Mouse (Mus musculus) embryonic facial prominence, embryonic 15.5 days (tissue): Measurements from ENCODE around the gene Rag2. TPM values are rescaled to one million over a fixed set of nuclear protein-coding genes. Genes with fewer than 3 reads are reported as not detected.

Experiments used
- ATAC-seq: fragments of 200-750 bp; cut with Nextera tagmentation; 2 replicates; pipeline ENCODE4 v1.8.0; 2017; ENCODE audit warnings: low read depth, moderate TSS enrichment; ENCODE audit not compliant: insufficient number of reproducible peaks, low FRiP score, low TSS enrichment
- H3K27ac ChIP-seq: fragments of 300-500 bp; sonication (generic); replicated peaks from 2 replicates; pipeline ENCODE4 v1.5.1; 2015; ENCODE audit warnings: mild to moderate bottlenecking, inconsistent platforms
- H3K27me3 ChIP-seq: fragments of 300-500 bp; sonication (generic); 2 replicates; pipeline ENCODE4 v1.6.1; 2015; ENCODE audit warnings: inconsistent platforms
- H3K36me3 ChIP-seq: fragments of 300-500 bp; sonication (generic); 2 replicates; pipeline ENCODE4 v1.6.1; 2015; ENCODE audit warnings: mild to moderate bottlenecking, inconsistent platforms
- H3K4me1 ChIP-seq: fragments of 300-500 bp; sonication (generic); 2 replicates; pipeline ENCODE4 v1.6.1; 2015; ENCODE audit warnings: inconsistent platforms
- H3K4me2 ChIP-seq: fragments of 300-500 bp; sonication (generic); replicated peaks from 2 replicates; pipeline ENCODE4 v1.6.1; 2015; ENCODE audit warnings: mild to moderate bottlenecking, inconsistent platforms
- H3K4me3 ChIP-seq: fragments of 300-500 bp; sonication (generic); replicated peaks from 2 replicates; pipeline ENCODE4 v1.5.1; 2015; ENCODE audit warnings: mild to moderate bottlenecking, inconsistent platforms
- H3K9ac ChIP-seq: fragments of 300-500 bp; sonication (generic); 2 replicates; pipeline ENCODE4 v1.6.1; 2015; ENCODE audit warnings: inconsistent platforms
- H3K9me3 ChIP-seq: fragments of 300-500 bp; sonication (generic); replicated peaks from 2 replicates; pipeline ENCODE4 v1.6.1; 2016; ENCODE audit warnings: inconsistent platforms
- WGBS: fragments of 180-500 bp; shearing (Covaris S2); methylation state at CpG from one replicate; pipeline ENCODE4 v1.1.7; 2015; 5-methylcytosine and 5-hydroxymethylcytosine counted together
- polyA plus RNA-seq: library from polyadenylated mRNA; unstranded; fragments of >200 nt; fragmentation: Nextera tagmentation; extraction: Ambion mirVana; gene quantifications from 2 replicates; pipeline ENCODE4 v1.2.1, GENCODE M21; 2015

Rag2 gene
- polyA plus RNA-seq, 1 experiment from 2014 or later: 0.11 TPM

DNA sequence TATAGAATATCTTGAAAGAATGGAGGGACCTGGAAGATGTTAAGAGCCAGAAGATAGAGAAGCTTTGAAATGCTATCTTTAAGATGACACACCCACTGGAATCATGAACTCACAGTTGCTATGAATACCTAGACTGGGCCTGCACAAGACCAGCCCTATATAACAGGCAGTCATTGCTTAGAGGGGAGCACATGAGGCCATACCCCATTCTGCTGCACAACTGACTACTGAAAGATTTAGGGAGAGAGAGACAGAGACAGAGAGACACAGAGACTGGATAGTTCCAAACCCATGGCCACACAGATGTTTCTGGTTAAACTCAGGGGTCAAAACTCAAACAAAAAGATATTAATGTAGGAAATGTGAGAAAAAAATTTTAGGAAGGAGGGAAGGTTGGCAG, 2.7 kb downstream of the Rag2 start:
- no peak overlapping the region for H3K4me2 ChIP-seq
- no peak overlapping the region for H3K4me3 ChIP-seq
- H3K9ac ChIP-seq: no peak overlapping the region
- H3K36me3 ChIP-seq: no peaks in the 10 kb centered on the region
- ATAC-seq: no peak
- no peaks in the 10 kb centered on the region; the same call in 1 of the 2 replicates for H3K27me3 ChIP-seq
- H3K4me1 ChIP-seq: 0 out of 2 replicates have a peak, but pooled peaks cover 4% of the 10 kb centered on the region
- H3K9me3 ChIP-seq: no peaks in the 10 kb centered on the region
- H3K27ac ChIP-seq: no peak overlapping the region

DNA sequence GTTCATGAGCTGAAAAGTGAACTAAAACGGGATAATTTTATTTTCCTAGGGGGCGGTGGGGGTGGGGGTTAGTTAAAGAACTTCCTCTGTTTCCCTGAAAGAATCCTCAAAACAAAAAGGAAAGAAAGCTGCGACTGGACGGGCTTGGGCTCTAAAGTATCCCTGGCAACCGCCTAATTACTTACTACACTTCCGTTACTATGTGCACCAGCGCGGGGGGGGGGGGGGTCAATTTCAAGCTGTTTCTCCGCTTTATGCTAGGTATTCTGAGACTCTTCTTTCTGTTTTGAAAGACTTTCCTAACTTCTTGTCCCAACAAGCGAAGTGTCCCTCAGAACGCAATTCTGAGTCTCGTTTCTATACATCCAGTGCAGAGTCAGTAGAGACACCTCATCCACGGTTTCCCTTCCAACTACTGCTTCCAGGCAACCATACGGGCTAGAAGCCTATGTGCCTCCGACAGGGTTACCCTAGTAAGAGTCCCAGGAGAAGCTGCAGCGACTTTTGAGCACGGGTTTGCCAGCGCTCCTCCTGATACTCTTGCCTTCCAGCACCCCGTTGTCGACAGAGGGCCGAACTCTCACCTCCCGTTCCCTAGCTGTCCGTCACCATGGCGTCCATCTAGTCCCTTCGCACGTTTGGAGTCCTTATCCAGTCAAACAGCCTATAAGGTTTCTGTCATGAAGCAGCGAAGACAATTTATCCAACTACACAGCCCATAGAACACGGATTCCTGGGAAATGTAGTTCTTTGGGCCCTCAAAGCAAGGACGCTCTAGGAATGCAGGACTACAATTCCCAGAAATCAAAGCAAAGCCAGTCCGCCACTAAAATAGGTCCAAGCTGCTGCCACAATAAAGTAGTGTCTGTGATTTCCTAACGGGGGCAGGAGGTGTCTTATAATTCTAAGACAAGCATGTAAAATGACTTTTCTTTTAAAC, 4.0 kb downstream of the Rag2 start:
- Histone ChIP-seq H3K9ac (peak overlapping the region; percentile 53), H3K4me1 (0 out of 2 replicates have a peak, but pooled peaks cover 4% of the 10 kb centered on the region), H3K27me3 (no peaks in the 10 kb centered on the region; the same call in 1 of the 2 replicates), H3K4me3 (peak overlapping the region; percentile 78), H3K9me3 (no peaks in the 10 kb centered on the region), H3K36me3 (no peaks in the 10 kb centered on the region), H3K27ac (peak overlapping the region; percentile 92), H3K4me2 (peak overlapping the region; percentile 63)
- peak; percentile 97 for ATAC-seq
- 1% methylated on average over 31 of the region's 31 CpGs for WGBS

GRCm38 (mm10) chr2:101638979-101639839, 14.7 kb downstream of the Rag2 start:
- no peaks in the 10 kb centered on the region for H3K27me3 ChIP-seq
- H3K4me1 ChIP-seq: no peaks in the 10 kb centered on the region
- H3K4me2 ChIP-seq: no peak overlapping the region
- no peak for ATAC-seq
- H3K9ac ChIP-seq: no peak overlapping the region
- no peaks in the 10 kb centered on the region for H3K36me3 ChIP-seq
- 58% methylated on average over 7 of the region's 7 CpGs for whole genome bisulfite sequencing
- no peak overlapping the region for H3K27ac ChIP-seq
- H3K4me3 ChIP-seq: no peak overlapping the region
- no peaks in the 10 kb centered on the region for H3K9me3 ChIP-seq

DNA sequence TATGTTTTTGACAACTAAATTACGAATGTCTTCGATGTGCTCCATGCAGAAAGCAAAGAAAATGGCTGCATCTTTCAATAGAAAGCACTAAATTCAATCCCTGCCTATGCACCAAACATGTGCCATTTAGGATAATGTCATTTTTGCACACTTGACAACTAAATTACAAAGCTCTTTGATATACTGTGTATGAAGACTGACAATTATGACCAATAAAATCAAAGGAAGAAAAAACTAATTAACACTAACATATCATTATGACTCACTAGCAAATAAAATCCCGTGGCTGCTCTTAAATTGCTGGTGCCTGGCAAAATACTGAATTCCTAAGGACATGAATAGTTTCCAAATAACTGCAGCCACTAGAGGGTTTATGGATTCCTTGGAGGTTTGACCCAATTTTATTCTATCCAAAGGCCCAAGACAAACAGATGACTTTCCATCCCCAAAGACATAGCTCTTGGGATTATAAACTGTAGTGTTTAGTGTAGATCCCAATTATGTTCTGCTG, 15.4 kb downstream of the Rag2 start:
- H3K36me3 ChIP-seq: no peaks in the 10 kb centered on the region
- 62% methylated on average over 3 of the region's 3 CpGs for WGBS

GRCm38 (mm10) chr2:101645841-101646240, 21.3 kb downstream of the Rag2 start:
- no peak for ATAC-seq
- 92% methylated on average over 1 of the region's 1 CpGs for WGBS
- no peak overlapping the region for H3K9ac ChIP-seq

More for the DNA sequence above, 15.4 kb downstream of the Rag2 start:
- H3K27ac ChIP-seq: no peak overlapping the region
- H3K4me1 ChIP-seq: no peaks in the 10 kb centered on the region
- no peak overlapping the region for H3K4me3 ChIP-seq
- no peak for ATAC-seq
- no peaks in the 10 kb centered on the region for H3K9me3 ChIP-seq
- H3K27me3 ChIP-seq: no peaks in the 10 kb centered on the region
- H3K9ac ChIP-seq: no peak overlapping the region
- H3K4me2 ChIP-seq: no peak overlapping the region

DNA sequence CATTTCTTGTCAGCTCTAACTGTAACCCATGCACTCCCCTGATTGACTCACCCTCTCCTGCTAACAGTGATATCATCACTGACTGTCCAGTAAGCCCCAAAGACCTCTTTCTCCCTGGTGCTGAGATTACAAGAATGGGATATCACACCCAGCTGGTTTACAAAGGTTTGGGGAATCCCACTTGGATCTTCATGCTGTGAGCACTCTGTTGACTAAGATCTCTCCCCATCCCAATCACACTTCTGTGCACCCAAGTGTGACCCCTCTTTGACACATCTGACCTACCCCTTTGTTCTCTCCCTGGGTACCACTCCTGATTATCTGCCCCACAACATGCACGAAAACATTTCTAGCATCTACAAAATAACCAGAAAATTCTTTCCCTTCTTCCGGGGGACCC, 23.8 kb downstream of the Rag2 start:
- Histone ChIP-seq H3K4me3 (no peak overlapping the region), H3K27ac (no peak overlapping the region), H3K9ac (no peak overlapping the region), H3K4me2 (no peak overlapping the region), H3K36me3 (no peaks in the 10 kb centered on the region), H3K27me3 (no peaks in the 10 kb centered on the region), H3K9me3 (no peaks in the 10 kb centered on the region), H3K4me1 (0 out of 2 replicates have a peak, but pooled peaks cover 4% of the 10 kb centered on the region)
- 63% methylated on average over 2 of the region's 2 CpGs for WGBS
- ATAC-seq: no peak

More at GRCm38 (mm10) chr2:101645841-101646240, 21.3 kb downstream of the Rag2 start:
- H3K4me1 ChIP-seq: no peaks in the 10 kb centered on the region
- H3K36me3 ChIP-seq: no peaks in the 10 kb centered on the region
- H3K27me3 ChIP-seq: no peaks in the 10 kb centered on the region
- no peak overlapping the region for H3K27ac ChIP-seq
- H3K4me2 ChIP-seq: no peak overlapping the region
- no peak overlapping the region for H3K4me3 ChIP-seq
- no peaks in the 10 kb centered on the region for H3K9me3 ChIP-seq

DNA sequence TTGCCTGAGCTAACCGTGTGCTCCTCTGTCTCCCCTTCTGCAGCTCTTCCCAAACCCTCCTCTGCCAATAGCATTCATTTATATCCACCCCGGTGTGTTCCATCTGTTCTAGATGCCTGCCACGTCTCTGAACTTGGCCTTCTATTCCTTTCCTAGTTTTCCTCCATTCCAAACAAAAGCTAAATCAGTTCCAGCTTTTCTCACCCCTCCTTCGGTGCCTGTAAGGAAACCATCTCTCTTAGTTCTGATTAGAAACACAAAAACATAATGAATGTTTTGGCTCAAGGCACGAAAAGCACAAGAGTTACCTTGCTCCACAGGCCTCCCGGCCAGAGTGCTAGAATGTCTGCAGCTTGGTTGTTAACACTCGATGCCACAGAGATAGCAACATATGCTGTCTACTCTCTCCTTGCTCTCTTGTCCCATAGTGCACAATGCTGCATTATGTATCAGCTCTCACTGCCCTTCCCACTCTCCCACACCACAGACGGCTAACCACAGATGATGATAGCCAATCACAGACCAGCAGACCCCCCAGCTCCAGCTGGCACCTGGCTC, 24.7 kb downstream of the Rag2 start, which contains the start of the genes Rag1 and B230118H07Rik:
Gene Rag1, minus strand, starts transcription at position 388 of the 558 bp plus-strand sequence.
Gene B230118H07Rik, minus strand, starts transcription at position 419 of the 558 bp plus-strand sequence.
- Histone ChIP-seq H3K4me3 (no peak within 1 kb of the TSS), H3K27me3 (no peaks in the 10 kb centered on the region), H3K9ac (no peak within 1 kb of the TSS), H3K9me3 (no peaks in the 10 kb centered on the region), H3K36me3 (no peaks in the 10 kb centered on the region), H3K4me2 (peak within 1 kb of the TSS; percentile 31), H3K27ac (0 out of 2 replicates have a peak within 1 kb of the TSS, but pooled peaks have one; percentile 30), H3K4me1 (0 out of 2 replicates have a peak, but pooled peaks cover 4% of the 10 kb centered on the region)
- WGBS: 18% methylated on average over 8 of the region's 8 CpGs
- no peak for ATAC-seq

DNA sequence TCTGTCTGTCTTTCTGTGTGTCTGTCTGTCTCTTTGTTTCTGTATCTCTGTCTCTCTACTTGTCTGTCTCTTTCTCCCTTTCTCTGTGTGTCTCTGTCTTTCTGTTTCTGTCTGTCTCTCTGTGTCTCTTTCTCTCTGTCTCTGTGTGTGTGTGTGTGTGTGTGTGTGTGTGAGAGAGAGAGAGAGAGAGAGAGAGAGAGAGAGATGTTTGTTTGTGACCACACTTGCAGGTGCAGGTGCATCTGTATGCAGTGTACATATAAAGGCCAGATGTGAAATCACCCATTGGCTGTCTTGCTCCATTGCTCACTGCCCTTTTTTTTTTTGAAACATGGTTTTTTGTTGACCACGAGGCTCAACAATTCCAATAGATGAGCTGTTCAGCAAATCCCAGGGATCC, 25.9 kb downstream of the Rag2 start:
- H3K4me1 ChIP-seq: 0 out of 2 replicates have a peak, but pooled peaks cover 4% of the 10 kb centered on the region
- no peaks in the 10 kb centered on the region for H3K36me3 ChIP-seq
- H3K4me3 ChIP-seq: no peak overlapping the region
- H3K9me3 ChIP-seq: no peaks in the 10 kb centered on the region
- no peak for ATAC-seq
- no peaks in the 10 kb centered on the region; the same call in 1 of the 2 replicates for H3K27me3 ChIP-seq
- H3K4me2 ChIP-seq: no peak overlapping the region
- H3K9ac ChIP-seq: no peak overlapping the region
- H3K27ac ChIP-seq: no peak overlapping the region
- 63% methylated on average over 1 of the region's 1 CpGs for WGBS

- Histone ChIP-seq H3K9ac (no peak overlapping the region), H3K4me1 (0 out of 2 replicates have a peak, but pooled peaks cover 4% of the 10 kb centered on the region), H3K4me2 (peak overlapping the region; percentile 52), H3K4me3 (peak overlapping the region; percentile 34), H3K27me3 (no peaks in the 10 kb centered on the region; the same call in 1 of the 2 replicates), H3K27ac (no peak overlapping the region), H3K9me3 (no peaks in the 10 kb centered on the region), H3K36me3 (no peaks in the 10 kb centered on the region)
- ATAC-seq: no peak
- WGBS: 38% methylated on average over 14 of the region's 14 CpGs
Observed at GRCm38 (mm10) chr2:101652204-101652920, 27.8 kb downstream of the Rag2 start.
